Mouse (Mus musculus) C2C12 (cell line): Measurements from ENCODE around the gene Nck2.

ENCODE experiments used
- CEBPB ChIP-seq: IDR thresholded peaks from one replicate; pipeline ENCODE4 v1.6.1; 2011; ENCODE audit warnings: low read depth, mild to moderate bottlenecking, control low read depth, moderate library complexity
- CTCF ChIP-seq: IDR thresholded peaks from one replicate; pipeline ENCODE4 v1.5.1; 2011; ENCODE audit not compliant: control insufficient read depth, insufficient read depth, insufficient read length
- MAX ChIP-seq: IDR thresholded peaks from one replicate; pipeline ENCODE4 v1.6.1; 2011; ENCODE audit warnings: mild to moderate bottlenecking, control low read depth
- MYOD1 ChIP-seq: IDR thresholded peaks from one replicate; pipeline ENCODE4 v1.6.1; 2011; ENCODE audit warnings: low read depth; ENCODE audit not compliant: control insufficient read depth, insufficient read length
- USF1 ChIP-seq: IDR thresholded peaks from one replicate; pipeline ENCODE4 v1.6.1; 2011; ENCODE audit warnings: low read depth, mild to moderate bottlenecking, control low read depth, moderate library complexity

DNA sequence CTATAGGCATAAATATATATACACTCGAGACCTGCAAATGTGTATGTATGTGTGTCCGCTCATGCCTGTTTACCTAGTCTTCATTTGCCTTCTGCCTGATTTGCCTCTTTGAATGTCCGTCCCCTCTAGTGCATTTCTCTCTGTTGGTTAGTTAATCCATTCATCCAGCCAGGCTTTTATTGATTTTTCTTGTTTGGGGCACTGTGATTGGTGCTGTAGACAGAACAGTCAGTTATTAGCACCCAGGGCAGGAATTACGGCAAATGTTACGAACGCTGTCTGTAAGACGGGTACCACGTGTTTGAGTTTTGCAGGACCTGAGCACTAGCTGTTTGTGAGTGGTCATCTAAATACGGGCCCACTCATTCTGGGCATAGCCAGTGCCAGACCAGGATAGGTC, 40.8 kb downstream of the Nck2 start:
- TF ChIP-seq CTCF (no peak), USF1 (no peak), CEBPB (no peak), MAX (no peak), MYOD1 (no peak)
